Mouse (Mus musculus): ENCODE results near the gene Rbm19.

Rbm19 gene

GRCm38 (mm10) chr5:120131600-120131999 is 15.3 kb downstream of the Rbm19 start:
- DNase-seq (ENCODE audit: extremely low spot score, low read depth, low spot score): no peak

GRCm38 (mm10) chr5:120134000-120134399 is 17.7 kb downstream of the Rbm19 start:
- no peak for DNase-seq (ENCODE audit: extremely low spot score, low read depth, low spot score)

GRCm38 (mm10) chr5:120135337-120135736 is 19.1 kb downstream of the Rbm19 start:
- no peak for DNase-seq (ENCODE audit: extremely low spot score, low read depth, low spot score)

GRCm38 (mm10) chr5:120135823-120136222 is 19.6 kb downstream of the Rbm19 start:
- no peak for DNase-seq (ENCODE audit: extremely low spot score, low read depth, low spot score)

- no peak for DNase-seq (ENCODE audit: extremely low spot score, low read depth, low spot score)
Observed at GRCm38 (mm10) chr5:120136236-120136675, 20.0 kb downstream of the Rbm19 start.

- no peak for DNase-seq (ENCODE audit: extremely low spot score, low read depth, low spot score)
Observed at GRCm38 (mm10) chr5:120137038-120137437, 20.8 kb downstream of the Rbm19 start.

- DNase-seq (ENCODE audit: extremely low spot score, low read depth, low spot score): no peak
Observed at GRCm38 (mm10) chr5:120137846-120138245, 21.6 kb downstream of the Rbm19 start.

- DNase-seq (ENCODE audit: extremely low spot score, low read depth, low spot score): no peak
Observed at GRCm38 (mm10) chr5:120138406-120138805, 22.1 kb downstream of the Rbm19 start.

GRCm38 (mm10) chr5:120139224-120139623 is 23.0 kb downstream of the Rbm19 start:
- no peak for DNase-seq (ENCODE audit: extremely low spot score, low read depth, low spot score)

- no peak for DNase-seq (ENCODE audit: extremely low spot score, low read depth, low spot score)
Observed at GRCm38 (mm10) chr5:120143941-120144340, 27.7 kb downstream of the Rbm19 start.

- no peak for DNase-seq (ENCODE audit: extremely low spot score, low read depth, low spot score)
Observed at GRCm38 (mm10) chr5:120145371-120146050, 29.2 kb downstream of the Rbm19 start.

GRCm38 (mm10) chr5:120146051-120146385 is 29.8 kb downstream of the Rbm19 start:
- DNase-seq (ENCODE audit: extremely low spot score, low read depth, low spot score): no peak

- DNase-seq (ENCODE audit: extremely low spot score, low read depth, low spot score): no peak
Observed at GRCm38 (mm10) chr5:120146909-120147308, 30.6 kb downstream of the Rbm19 start.

GRCm38 (mm10) chr5:120148246-120148645 is 32.0 kb downstream of the Rbm19 start:
- DNase-seq (ENCODE audit: extremely low spot score, low read depth, low spot score): no peak

- DNase-seq (ENCODE audit: extremely low spot score, low read depth, low spot score): no peak
Observed at GRCm38 (mm10) chr5:120151145-120151544, 34.9 kb downstream of the Rbm19 start.

- DNase-seq (ENCODE audit: extremely low spot score, low read depth, low spot score): no peak
Observed at GRCm38 (mm10) chr5:120153140-120153539, 36.9 kb downstream of the Rbm19 start.

GRCm38 (mm10) chr5:120155672-120156071 is 39.4 kb downstream of the Rbm19 start:
- DNase-seq (ENCODE audit: extremely low spot score, low read depth, low spot score): no peak

GRCm38 (mm10) chr5:120156166-120156909 is 40.1 kb downstream of the Rbm19 start:
- DNase-seq (ENCODE audit: extremely low spot score, low read depth, low spot score): no peak

GRCm38 (mm10) chr5:120157115-120157514 is 40.9 kb downstream of the Rbm19 start:
- no peak for DNase-seq (ENCODE audit: extremely low spot score, low read depth, low spot score)

GRCm38 (mm10) chr5:120158476-120158875 is 42.2 kb downstream of the Rbm19 start:
- DNase-seq (ENCODE audit: extremely low spot score, low read depth, low spot score): no peak

GRCm38 (mm10) chr5:120160923-120161658 is 44.8 kb downstream of the Rbm19 start:
- no peak for DNase-seq (ENCODE audit: extremely low spot score, low read depth, low spot score)

GRCm38 (mm10) chr5:120162689-120163088 is 46.4 kb downstream of the Rbm19 start:
- DNase-seq (ENCODE audit: extremely low spot score, low read depth, low spot score): no peak
